Mouse (Mus musculus) intestine, embryonic 16.5 days (tissue): ENCODE data around the gene Zcchc14. TPM values are rescaled to one million over a fixed set of nuclear protein-coding genes. Genes with fewer than 3 reads are reported as not detected.
A peak's percentile ranks its signal among the peaks of the same experiment; 100 is the strongest.

Experiments used
- ATAC-seq: fragments of 200-750 bp; cut with Nextera tagmentation; 2 replicates; pipeline ENCODE4 v1.8.0; 2017; ENCODE audit warnings: moderate TSS enrichment, moderate library complexity
- H3K27ac ChIP-seq: fragments of 300-500 bp; sonication (generic); 2 replicates; pipeline ENCODE4 v1.5.1; 2014; ENCODE audit warnings: mild to moderate bottlenecking, low read length
- H3K27me3 ChIP-seq: fragments of 300-500 bp; sonication (generic); replicated peaks from 2 replicates; pipeline ENCODE4 v1.6.1; 2014; ENCODE audit warnings: low read length, control low read depth, mixed read lengths; ENCODE audit not compliant: control insufficient read depth, insufficient read depth
- H3K36me3 ChIP-seq: fragments of 300-500 bp; sonication (generic); 2 replicates; pipeline ENCODE4 v1.6.1; 2014; ENCODE audit warnings: low read length, control low read depth; ENCODE audit not compliant: control insufficient read depth, insufficient read depth
- H3K4me1 ChIP-seq: fragments of 300-500 bp; sonication (generic); 2 replicates; pipeline ENCODE4 v1.6.1; 2014; ENCODE audit warnings: low read length, control low read depth, mixed read lengths; ENCODE audit not compliant: control insufficient read depth, insufficient read depth
- H3K4me2 ChIP-seq: fragments of 300-500 bp; sonication (generic); 2 replicates; pipeline ENCODE4 v1.6.1; 2014; ENCODE audit warnings: low read depth, low read length, control low read depth
- H3K4me3 ChIP-seq: fragments of 300-500 bp; sonication (generic); 2 replicates; pipeline ENCODE4 v1.5.1; 2014; ENCODE audit warnings: mild to moderate bottlenecking, low read length
- H3K9ac ChIP-seq: fragments of 300-500 bp; sonication (generic); 2 replicates; pipeline ENCODE4 v1.6.1; 2014; ENCODE audit warnings: low read depth, low read length
- H3K9me3 ChIP-seq: fragments of 300-500 bp; sonication (generic); 2 replicates; pipeline ENCODE4 v1.6.1; 2016; ENCODE audit warnings: low read length, control low read depth; ENCODE audit not compliant: control insufficient read depth
- whole genome bisulfite sequencing: fragments of 180-500 bp; shearing (Covaris S2); extraction: QIAGEN DNeasy Blood & Tissue Kit; methylation state at CpG from one replicate; pipeline ENCODE4 v1.1.7; 2014; 5-methylcytosine and 5-hydroxymethylcytosine counted together
- polyA plus RNA-seq: library from polyadenylated mRNA; unstranded; fragments of >200 nt; fragmentation: Nextera tagmentation; extraction: Ambion mirVana; gene quantifications from 2 replicates; pipeline ENCODE4 v1.2.1, GENCODE M21; 2015

Zcchc14 gene
- polyA plus RNA-seq, 1 experiment from 2014 or later = 9.5 TPM

DNA sequence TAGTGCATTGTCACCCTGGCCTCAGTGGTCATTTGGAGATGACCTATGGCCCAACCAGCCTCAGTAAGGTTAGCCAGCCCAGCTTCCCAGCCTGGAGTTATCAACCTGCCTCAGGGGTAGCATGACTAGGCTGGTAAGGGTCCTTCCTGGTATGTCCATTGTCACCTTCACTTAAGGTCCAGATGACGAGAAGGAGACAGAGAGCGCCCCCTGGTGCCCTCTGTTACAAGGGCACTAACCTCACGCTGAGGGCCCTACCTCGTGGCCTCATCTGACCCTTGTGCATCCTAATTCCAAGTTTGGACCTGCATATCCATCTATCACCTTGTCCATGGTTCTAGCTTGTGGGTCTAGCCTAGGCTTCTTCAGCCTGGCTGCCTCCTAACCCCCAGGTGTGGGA, 32.7 kb upstream of the Zcchc14 start:
- 12% methylated on average over 4 of the region's 4 CpGs for WGBS
- H3K4me1 ChIP-seq = no peaks in the 10 kb centered on the region
- no peaks in the 10 kb centered on the region for H3K36me3 ChIP-seq
- ATAC-seq = no peak
- H3K27me3 ChIP-seq = no peaks in the 10 kb centered on the region
- H3K4me2 ChIP-seq = no peak overlapping the region
- no peak overlapping the region for H3K9ac ChIP-seq
- no peak overlapping the region for H3K4me3 ChIP-seq
- no peaks in the 10 kb centered on the region for H3K9me3 ChIP-seq
- H3K27ac ChIP-seq = no peak overlapping the region

DNA sequence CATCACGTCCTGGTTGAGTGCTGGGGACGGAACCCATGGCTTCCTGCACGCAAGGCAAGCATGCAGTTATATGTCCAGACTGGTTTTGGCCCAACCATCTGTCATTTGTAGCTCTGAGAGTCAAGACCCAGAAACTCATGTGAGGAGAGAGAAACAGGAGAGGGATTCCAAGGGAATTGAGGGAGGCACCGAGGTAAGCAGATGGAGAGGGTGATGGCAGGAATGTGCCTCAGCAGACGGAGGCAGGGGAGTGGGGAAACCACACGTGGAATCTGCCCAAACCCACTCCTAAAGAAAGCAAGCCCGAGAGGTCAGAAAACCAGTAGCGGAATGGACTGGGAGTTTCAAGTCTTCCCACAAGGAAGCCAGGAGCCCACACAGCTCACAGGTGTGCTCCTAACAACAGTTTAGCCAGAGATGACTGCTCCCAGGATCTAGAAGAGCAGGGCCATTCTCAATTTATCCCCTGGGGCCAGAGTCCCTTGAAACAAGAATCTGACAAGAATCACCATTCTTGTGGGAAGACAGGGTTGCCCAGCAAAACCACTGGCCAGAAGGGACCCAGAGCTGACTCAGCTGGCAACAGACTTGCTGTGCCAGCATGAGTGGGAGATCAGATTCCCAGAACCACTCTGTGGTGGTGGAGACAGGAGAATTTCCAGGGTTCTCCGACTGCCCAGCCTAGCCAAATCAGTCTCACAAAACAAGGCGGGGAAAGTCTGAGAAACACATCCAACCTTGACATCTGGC, 30.6 kb upstream of the Zcchc14 start:
- Histone ChIP-seq H3K4me1 (no peaks in the 10 kb centered on the region), H3K4me3 (no peak overlapping the region), H3K9ac (no peak overlapping the region), H3K36me3 (no peaks in the 10 kb centered on the region), H3K27me3 (no peaks in the 10 kb centered on the region), H3K9me3 (no peaks in the 10 kb centered on the region), H3K27ac (no peak overlapping the region), H3K4me2 (no peak overlapping the region)
- no peak for ATAC-seq
- WGBS = 66% methylated on average over 10 of the region's 10 CpGs

DNA sequence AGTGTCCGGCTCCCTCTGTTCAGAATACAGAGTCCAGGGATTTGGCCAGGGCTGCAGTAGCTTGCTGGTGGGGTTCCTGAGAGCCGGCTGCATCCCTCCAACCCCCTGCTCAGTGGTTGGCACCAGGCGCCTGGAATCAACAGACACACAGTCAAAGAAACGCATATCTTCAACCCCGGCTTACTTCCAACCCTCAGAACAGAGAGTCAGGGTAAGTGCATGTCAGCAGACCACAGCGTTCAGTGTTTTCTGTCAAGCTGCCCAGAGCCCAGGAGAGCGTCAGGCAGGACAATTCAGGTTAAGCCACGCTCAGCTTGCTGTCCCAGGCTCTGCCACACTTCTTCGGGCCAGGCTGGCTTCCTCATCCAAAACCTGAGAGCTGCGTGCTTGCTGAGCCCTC, 28.8 kb upstream of the Zcchc14 start:
- no peaks in the 10 kb centered on the region for H3K4me1 ChIP-seq
- H3K4me2 ChIP-seq = no peak overlapping the region
- no peak overlapping the region for H3K9ac ChIP-seq
- no peaks in the 10 kb centered on the region for H3K36me3 ChIP-seq
- H3K27ac ChIP-seq = no peak overlapping the region
- H3K9me3 ChIP-seq = no peaks in the 10 kb centered on the region
- H3K4me3 ChIP-seq = no peak overlapping the region
- no peaks in the 10 kb centered on the region for H3K27me3 ChIP-seq
- WGBS = 65% methylated on average over 10 of the region's 10 CpGs
- no peak for ATAC-seq

DNA sequence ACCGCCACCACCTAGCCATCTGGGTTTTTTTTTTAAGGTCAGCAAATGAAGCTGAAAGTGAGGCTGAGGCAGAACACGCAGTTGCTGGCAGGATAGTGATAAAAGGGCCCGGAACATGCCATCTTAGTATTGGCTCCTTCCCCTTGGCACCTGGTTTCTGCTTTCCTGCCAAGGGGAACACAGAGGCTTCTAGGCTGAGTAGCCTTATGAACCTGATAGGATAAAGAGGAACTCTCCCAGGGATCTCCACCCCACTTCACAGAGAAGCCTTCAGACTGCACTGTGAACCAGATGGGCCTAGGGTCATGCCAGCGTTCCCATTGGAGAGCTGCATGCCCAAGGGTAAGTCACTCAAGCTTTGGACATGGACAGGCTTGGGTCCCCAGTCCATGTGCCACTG, 28.2 kb upstream of the Zcchc14 start:
- H3K9ac ChIP-seq = no peak overlapping the region
- H3K9me3 ChIP-seq = no peaks in the 10 kb centered on the region
- H3K27me3 ChIP-seq = no peaks in the 10 kb centered on the region
- no peaks in the 10 kb centered on the region for H3K4me1 ChIP-seq
- H3K36me3 ChIP-seq = no peaks in the 10 kb centered on the region
- H3K4me2 ChIP-seq = no peak overlapping the region
- H3K27ac ChIP-seq = no peak overlapping the region
- no peak overlapping the region for H3K4me3 ChIP-seq
- ATAC-seq = no peak
- WGBS = 89% methylated on average over 4 of the region's 4 CpGs

DNA sequence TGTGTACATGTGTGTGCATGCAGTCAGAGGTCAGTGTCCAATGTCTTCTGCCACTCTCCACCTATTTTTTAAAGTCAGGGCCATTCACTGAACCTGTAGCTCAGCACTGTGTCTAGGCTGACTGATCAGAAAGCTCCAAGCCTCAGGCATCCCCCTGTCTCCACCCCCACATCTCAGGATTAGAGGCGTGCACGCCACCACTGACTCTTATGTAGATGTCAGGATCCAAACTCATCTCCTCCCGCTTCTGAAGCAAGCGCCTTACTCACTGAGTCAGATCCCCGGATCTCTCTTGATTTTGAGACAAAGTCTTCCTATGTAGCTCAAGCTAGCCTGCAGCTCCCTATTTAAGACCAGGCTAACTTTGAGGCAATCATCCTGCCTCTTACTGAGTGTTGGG, 26.0 kb upstream of the Zcchc14 start:
- H3K9me3 ChIP-seq = no peaks in the 10 kb centered on the region
- no peak overlapping the region for H3K4me3 ChIP-seq
- H3K36me3 ChIP-seq = no peaks in the 10 kb centered on the region
- ATAC-seq = no peak
- no peak overlapping the region for H3K9ac ChIP-seq
- H3K27me3 ChIP-seq = no peaks in the 10 kb centered on the region
- 70% methylated on average over 5 of the region's 5 CpGs for WGBS
- no peak overlapping the region for H3K27ac ChIP-seq
- H3K4me1 ChIP-seq = no peaks in the 10 kb centered on the region
- H3K4me2 ChIP-seq = no peak overlapping the region

DNA sequence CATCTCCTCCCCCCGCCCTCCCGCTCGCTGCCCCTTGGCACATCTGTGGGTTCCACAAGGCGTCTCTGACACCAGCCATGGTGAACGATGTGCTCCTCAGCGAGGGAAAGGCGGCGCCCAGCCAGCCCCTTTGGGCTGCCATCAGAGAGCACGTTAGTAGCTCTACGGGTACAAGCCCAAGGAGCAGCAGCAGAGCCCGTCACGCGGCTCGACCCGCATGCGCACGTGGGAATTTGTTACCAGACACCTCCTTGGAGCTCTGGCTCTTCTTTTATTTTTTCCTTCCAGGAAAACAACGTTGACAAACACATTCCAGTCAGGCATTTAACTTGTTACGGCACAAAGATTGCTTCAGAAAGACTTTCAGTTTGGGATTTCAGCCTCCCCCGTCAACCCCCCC, 23.0 kb upstream of the Zcchc14 start:
- Histone ChIP-seq H3K4me3 (no peak overlapping the region), H3K4me1 (no peaks in the 10 kb centered on the region), H3K27ac (no peak overlapping the region), H3K4me2 (no peak overlapping the region), H3K9ac (no peak overlapping the region), H3K36me3 (no peaks in the 10 kb centered on the region), H3K9me3 (no peaks in the 10 kb centered on the region), H3K27me3 (no peaks in the 10 kb centered on the region)
- no peak for ATAC-seq
- 50% methylated on average over 20 of the region's 20 CpGs for WGBS

DNA sequence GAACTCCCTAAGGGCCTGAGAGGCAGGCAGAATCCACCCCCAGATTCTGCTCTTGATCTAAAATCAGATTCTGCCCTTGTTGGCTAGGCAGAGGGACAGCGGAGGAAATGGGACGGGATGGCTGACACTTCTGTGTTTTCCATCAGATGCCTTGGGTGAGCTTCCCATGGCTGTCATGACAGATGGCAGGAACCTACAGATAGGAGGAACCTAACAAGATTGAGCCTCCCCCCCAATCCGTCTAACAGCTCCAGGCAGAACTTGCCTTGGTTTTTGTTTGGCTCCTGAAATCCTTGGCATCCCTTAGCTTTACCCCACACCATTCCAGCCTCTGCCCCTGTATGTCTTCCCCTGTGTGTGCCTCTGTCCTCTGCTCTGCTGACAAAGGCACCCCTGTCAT, 22.5 kb upstream of the Zcchc14 start:
- 62% methylated on average over 3 of the region's 3 CpGs for WGBS
- no peak overlapping the region for H3K4me2 ChIP-seq
- no peak overlapping the region for H3K4me3 ChIP-seq
- H3K36me3 ChIP-seq = no peaks in the 10 kb centered on the region
- H3K9ac ChIP-seq = no peak overlapping the region
- no peaks in the 10 kb centered on the region for H3K4me1 ChIP-seq
- no peaks in the 10 kb centered on the region for H3K9me3 ChIP-seq
- no peaks in the 10 kb centered on the region for H3K27me3 ChIP-seq
- no peak for ATAC-seq
- no peak overlapping the region for H3K27ac ChIP-seq

DNA sequence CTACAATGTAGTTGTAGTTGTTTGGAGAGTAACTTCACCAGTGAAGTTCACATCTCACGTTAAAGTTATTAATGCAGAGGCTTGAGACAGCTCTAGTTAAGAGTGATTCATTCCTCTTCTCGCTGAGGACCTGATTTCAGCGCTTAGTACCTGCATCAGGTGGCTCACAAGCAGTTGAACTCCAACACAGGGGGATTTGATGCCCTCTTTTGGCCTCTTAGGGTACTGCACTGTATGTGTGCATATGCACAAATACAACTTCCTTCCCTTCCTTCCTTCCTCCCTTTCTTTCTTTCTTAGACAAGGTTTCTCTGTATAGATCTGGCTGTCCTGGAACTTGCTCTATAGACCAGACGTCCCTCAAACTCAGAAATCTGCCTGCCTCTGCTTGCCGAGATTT, 21.8 kb upstream of the Zcchc14 start:
- H3K27ac ChIP-seq = no peak overlapping the region
- WGBS = 60% methylated on average over 5 of the region's 5 CpGs
- no peaks in the 10 kb centered on the region for H3K9me3 ChIP-seq
- no peak overlapping the region for H3K9ac ChIP-seq
- no peaks in the 10 kb centered on the region for H3K27me3 ChIP-seq
- no peak for ATAC-seq
- H3K4me2 ChIP-seq = no peak overlapping the region
- no peaks in the 10 kb centered on the region for H3K36me3 ChIP-seq
- no peaks in the 10 kb centered on the region for H3K4me1 ChIP-seq
- H3K4me3 ChIP-seq = no peak overlapping the region

DNA sequence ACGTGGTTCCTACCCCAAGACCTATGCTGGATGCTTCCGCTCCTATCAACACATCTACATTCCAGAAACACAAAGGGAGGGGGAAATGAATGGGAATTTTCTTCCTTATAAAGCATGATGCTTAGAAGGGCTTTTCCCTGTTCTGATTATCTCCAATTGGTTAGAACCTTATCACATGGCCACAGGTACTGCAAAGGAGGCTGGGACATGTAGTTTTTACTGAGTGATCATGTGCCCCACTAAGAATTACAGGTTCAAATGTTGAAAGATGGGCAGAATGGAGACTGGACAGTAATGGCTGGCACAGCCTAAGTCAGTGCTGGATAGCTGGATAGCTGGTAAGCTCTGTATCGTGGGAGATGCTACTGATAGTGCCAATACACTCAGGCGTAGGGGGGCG, 21.2 kb upstream of the Zcchc14 start:
- Histone ChIP-seq H3K9ac (no peak overlapping the region), H3K4me2 (no peak overlapping the region), H3K4me3 (no peak overlapping the region), H3K9me3 (no peaks in the 10 kb centered on the region), H3K27me3 (no peaks in the 10 kb centered on the region), H3K27ac (no peak overlapping the region), H3K36me3 (no peaks in the 10 kb centered on the region), H3K4me1 (no peaks in the 10 kb centered on the region)
- WGBS = 73% methylated on average over 5 of the region's 5 CpGs
- ATAC-seq = peak; percentile 48; the same call in 1 of the 2 replicates

DNA sequence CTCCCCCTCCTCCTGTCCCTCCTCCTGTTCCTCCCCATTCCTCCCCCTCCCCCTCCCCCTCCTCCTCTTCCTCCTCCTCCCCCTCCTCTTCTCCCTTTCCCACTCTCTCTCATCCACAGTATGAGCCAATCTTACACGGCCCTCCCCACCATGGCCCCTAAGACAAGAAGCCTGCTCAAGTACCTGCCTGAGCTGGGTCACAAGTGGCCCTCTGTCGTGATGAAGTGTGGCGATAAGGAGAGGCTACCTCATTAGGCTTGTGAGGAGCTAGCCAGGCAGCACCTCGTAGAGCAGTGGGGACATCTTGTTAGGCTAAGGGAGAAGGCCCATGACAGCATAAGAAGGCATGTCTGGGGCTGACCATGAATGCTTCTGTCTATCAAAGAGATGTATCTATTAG, 20.5 kb upstream of the Zcchc14 start:
- Histone ChIP-seq H3K9ac (no peak overlapping the region), H3K9me3 (no peaks in the 10 kb centered on the region), H3K4me2 (no peak overlapping the region), H3K4me3 (no peak overlapping the region), H3K4me1 (peaks cover 5% of the 10 kb centered on the region; the same call in 1 of the 2 replicates), H3K27me3 (no peaks in the 10 kb centered on the region), H3K27ac (no peak overlapping the region), H3K36me3 (no peaks in the 10 kb centered on the region)
- no peak for ATAC-seq
- WGBS = 60% methylated on average over 4 of the region's 4 CpGs
